Mouse (Mus musculus): Measurements from ENCODE around the gene Nhsl2. TPM values are rescaled to one million over a fixed set of nuclear protein-coding genes. Genes with fewer than 3 reads are reported as not detected.

The Nhsl2 gene
- polyA plus RNA-seq, 1 experiment from 2014 or later, result 5.2 TPM

DNA sequence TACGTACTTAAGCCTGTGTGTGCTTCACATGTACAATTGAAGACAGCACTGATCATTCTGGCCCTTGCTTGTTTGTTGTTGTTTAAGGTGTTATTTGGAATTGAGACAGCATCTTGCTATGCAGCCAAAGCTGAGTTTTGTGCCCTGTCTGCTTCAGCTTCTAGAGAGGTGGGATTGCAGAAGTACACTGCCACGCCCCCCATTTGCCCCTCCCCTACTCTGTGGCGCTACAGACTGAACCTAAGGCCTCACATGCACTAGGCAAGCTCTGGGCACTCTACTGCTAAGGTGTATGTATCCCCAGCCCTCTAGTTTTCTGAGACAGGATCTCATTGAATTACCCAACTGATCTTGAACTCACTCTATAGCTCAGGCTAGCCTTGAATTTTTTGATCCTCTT, 186.5 kb downstream of the Nhsl2 start:
- Histone ChIP-seq H3K9ac (no peak overlapping the region), H3K4me3 (no peak overlapping the region), H3K36me3 (no peaks in the 10 kb centered on the region), H3K27me3 (peaks cover 33% of the 10 kb centered on the region), H3K4me2 (no peak overlapping the region), H3K9me3 (no peaks in the 10 kb centered on the region), H3K4me1 (replicated peaks) (no peaks in the 10 kb centered on the region; the same call in 1 of the 2 replicates), H3K27ac (no peak overlapping the region)
- ATAC-seq (ENCODE audit: low FRiP score), result no peak
- 63% methylated on average over 3 of the region's 3 CpGs for WGBS

DNA sequence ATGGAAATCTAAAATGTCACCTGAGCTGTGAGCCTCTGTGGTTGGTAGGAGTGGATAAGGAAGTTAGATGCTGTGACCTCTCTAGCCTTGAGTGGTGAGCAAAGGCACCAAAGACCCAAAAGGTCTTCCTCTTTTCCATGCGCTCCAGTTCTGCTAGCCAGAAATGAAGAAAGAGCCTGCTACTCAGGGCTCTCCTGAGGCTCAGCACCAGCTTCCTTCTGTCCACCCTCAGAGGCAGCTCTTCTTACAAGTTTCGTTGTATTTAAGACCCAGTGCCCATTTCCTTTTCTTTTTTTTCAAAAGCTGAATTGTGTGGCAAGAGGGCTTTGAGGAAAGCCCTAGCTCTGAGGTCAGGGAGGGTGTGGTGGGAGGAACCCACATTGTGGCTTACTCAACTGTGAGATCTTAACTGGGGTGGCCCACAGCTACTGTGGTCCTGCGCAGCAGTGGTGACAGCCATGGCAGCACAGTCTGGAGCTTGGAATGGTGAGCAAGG, 187.7 kb downstream of the Nhsl2 start:
- Histone ChIP-seq H3K36me3 (no peaks in the 10 kb centered on the region), H3K4me1 (replicated peaks) (no peaks in the 10 kb centered on the region; the same call in 1 of the 2 replicates), H3K27me3 (peaks cover 30% of the 10 kb centered on the region), H3K4me2 (no peak overlapping the region), H3K27ac (no peak overlapping the region), H3K9ac (no peak overlapping the region), H3K9me3 (no peaks in the 10 kb centered on the region), H3K4me3 (no peak overlapping the region)
- 75% methylated on average over 3 of the region's 3 CpGs for WGBS
- no peak for ATAC-seq (ENCODE audit: low FRiP score)

DNA sequence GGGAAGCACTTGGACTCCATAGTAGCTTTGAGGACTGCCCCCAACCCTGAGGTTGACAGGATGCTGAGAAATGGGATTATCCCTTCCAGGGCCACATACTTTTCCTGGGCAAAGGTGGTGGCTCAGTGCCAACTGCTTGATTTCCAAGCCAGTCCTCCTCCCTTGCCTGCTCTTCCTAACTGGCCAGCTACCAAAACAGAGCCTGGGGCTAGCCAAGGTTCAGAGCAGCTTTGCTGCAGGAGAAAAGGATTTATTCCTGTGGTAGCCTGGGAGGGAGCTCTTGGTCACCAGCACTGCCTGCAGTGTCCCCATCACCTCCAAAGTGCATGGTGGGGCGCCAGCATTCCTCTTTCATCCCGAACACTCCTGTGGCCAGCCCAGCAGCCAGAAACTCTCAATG, 188.3 kb downstream of the Nhsl2 start:
- Histone ChIP-seq H3K4me1 (replicated peaks) (no peaks in the 10 kb centered on the region), H3K4me2 (no peak overlapping the region), H3K27ac (no peak overlapping the region), H3K4me3 (no peak overlapping the region), H3K27me3 (peaks cover 32% of the 10 kb centered on the region), H3K9me3 (no peaks in the 10 kb centered on the region), H3K36me3 (no peaks in the 10 kb centered on the region), H3K9ac (no peak overlapping the region)
- no peak for ATAC-seq (ENCODE audit: low FRiP score)
- 71% methylated on average over 2 of the region's 2 CpGs for WGBS

DNA sequence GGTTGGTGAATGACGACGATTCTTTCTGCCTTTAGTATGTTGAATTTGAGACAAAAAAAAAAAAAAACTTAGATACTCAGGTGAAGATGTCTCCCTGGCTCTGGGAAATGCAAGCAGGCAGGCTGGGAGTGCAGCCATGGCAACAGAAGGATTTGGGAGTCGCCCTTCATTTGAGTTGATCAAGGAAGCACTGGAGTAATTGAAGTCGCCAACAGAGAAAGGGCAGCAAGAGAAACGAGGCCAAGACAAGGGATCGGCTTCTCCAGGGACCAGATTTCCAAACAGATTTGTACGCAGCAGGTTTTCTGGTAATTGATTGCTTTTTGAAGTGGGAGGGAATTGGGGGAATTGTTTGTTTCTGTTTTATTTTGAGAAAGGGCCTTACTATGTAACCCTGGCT, 192.4 kb downstream of the Nhsl2 start:
- 61% methylated on average over 7 of the region's 7 CpGs for WGBS
- H3K9ac ChIP-seq, result no peak overlapping the region
- H3K4me3 ChIP-seq, result no peak overlapping the region
- no peaks in the 10 kb centered on the region for H3K36me3 ChIP-seq
- peaks cover 25% of the 10 kb centered on the region for H3K27me3 ChIP-seq
- no peak for ATAC-seq (ENCODE audit: low FRiP score)
- H3K9me3 ChIP-seq, result no peaks in the 10 kb centered on the region
- H3K4me1 ChIP-seq (replicated peaks), result no peaks in the 10 kb centered on the region
- no peak overlapping the region for H3K4me2 ChIP-seq
- H3K27ac ChIP-seq, result no peak overlapping the region

DNA sequence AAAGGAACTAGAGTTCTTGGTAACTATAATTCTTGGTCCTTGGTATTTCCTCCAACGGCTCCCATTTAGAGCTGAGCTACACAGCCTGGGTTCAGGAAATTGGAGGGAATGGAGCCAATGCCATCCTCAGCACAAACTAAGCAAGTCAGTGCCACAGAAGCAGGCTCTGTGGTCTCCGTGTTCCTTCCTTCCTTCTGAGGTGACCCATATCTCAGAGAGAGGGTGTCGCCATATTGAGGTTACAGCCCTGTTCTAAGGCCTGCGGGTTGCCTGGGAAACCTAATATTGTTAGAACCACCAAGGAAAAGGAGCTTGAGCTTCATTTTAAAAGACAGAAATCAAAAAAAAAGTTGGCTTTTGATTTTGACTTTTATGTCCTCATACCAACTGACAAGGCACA, 193.2 kb downstream of the Nhsl2 start:
- H3K27me3 ChIP-seq, result peaks cover 20% of the 10 kb centered on the region; the same call in 1 of the 2 replicates
- no peak overlapping the region for H3K9ac ChIP-seq
- no peak for ATAC-seq (ENCODE audit: low FRiP score)
- no peaks in the 10 kb centered on the region for H3K4me1 ChIP-seq (replicated peaks)
- H3K9me3 ChIP-seq, result no peaks in the 10 kb centered on the region
- WGBS, result 84% methylated on average over 4 of the region's 4 CpGs
- H3K4me2 ChIP-seq, result no peak overlapping the region
- no peak overlapping the region for H3K27ac ChIP-seq
- no peak overlapping the region for H3K4me3 ChIP-seq
- H3K36me3 ChIP-seq, result no peaks in the 10 kb centered on the region

DNA sequence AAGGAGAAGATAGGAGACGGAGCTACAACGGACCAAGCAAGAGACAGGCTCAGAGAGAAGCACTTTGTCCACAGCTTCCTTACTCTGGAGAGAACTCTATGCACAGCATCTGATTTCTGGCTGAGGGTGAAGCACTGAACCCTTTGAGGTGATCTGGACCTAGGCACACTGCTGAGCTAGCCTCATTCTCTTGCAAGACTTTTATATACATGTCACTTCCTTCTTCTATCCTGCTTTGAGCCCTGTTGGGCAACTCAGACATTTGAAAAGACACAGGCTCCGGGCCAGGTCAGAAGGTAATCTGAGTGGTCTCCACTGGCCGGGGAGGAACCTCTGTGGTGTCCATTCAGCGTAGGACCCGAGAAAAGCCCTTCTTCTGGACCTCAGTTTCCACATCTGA, 201.4 kb downstream of the Nhsl2 start:
- Histone ChIP-seq H3K36me3 (no peaks in the 10 kb centered on the region), H3K4me1 (replicated peaks) (no peaks in the 10 kb centered on the region), H3K4me2 (no peak overlapping the region), H3K9ac (no peak overlapping the region), H3K9me3 (no peaks in the 10 kb centered on the region), H3K27me3 (peaks cover 21% of the 10 kb centered on the region), H3K4me3 (no peak overlapping the region), H3K27ac (no peak overlapping the region)
- 82% methylated on average over 6 of the region's 6 CpGs for WGBS
- ATAC-seq (ENCODE audit: low FRiP score), result no peak

DNA sequence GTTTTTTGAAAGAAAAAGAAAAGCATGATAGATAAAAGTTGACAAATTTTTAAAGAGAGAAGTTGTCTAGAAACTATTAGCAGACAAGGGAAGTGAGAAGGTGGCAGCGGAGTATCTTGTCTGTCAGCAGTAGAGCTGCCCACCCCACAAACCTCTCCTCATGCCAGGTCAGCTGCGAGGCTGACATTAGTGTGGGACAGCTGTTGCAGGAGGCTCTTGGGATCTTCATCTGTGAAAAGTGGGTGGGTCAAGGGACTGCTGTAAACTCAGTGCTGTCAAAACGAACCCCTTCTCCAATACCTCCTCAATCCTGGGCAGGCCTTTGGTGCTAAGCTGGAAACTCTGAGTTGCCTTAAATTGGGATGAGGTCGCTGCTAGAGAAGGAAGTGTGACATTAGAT, 202.0 kb downstream of the Nhsl2 start:
- H3K27ac ChIP-seq, result no peak overlapping the region
- WGBS, result 83% methylated on average over 4 of the region's 4 CpGs
- no peak overlapping the region for H3K9ac ChIP-seq
- peaks cover 21% of the 10 kb centered on the region for H3K27me3 ChIP-seq
- H3K9me3 ChIP-seq, result no peaks in the 10 kb centered on the region
- no peaks in the 10 kb centered on the region for H3K36me3 ChIP-seq
- ATAC-seq (ENCODE audit: low FRiP score), result no peak
- no peak overlapping the region for H3K4me2 ChIP-seq
- H3K4me1 ChIP-seq (replicated peaks), result no peaks in the 10 kb centered on the region
- no peak overlapping the region for H3K4me3 ChIP-seq

DNA sequence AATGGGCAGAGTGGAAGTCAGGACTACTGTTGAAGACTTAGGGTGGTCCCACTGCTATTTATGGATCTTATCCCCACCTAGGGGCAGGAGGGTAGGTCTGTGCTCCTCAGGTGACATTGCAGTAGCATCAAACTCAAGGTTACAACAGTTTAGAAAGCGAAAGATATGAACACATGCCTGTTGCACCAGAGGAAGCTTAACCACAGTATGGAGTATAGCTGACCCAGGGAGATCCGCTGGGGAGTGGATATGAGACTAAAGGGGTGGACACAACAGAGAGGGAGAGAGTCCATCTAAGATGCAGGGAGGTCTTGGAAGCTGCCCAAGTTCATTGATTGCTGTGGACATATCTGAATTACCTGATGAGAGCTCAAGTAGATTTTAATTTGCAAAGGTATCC, 204.2 kb downstream of the Nhsl2 start:
- Histone ChIP-seq H3K9ac (no peak overlapping the region), H3K36me3 (no peaks in the 10 kb centered on the region), H3K27ac (no peak overlapping the region), H3K4me1 (replicated peaks) (no peaks in the 10 kb centered on the region), H3K4me2 (no peak overlapping the region), H3K9me3 (no peaks in the 10 kb centered on the region), H3K4me3 (no peak overlapping the region), H3K27me3 (peaks cover 18% of the 10 kb centered on the region)
- no peak for ATAC-seq (ENCODE audit: low FRiP score)
- WGBS, result 95% methylated on average over 2 of the region's 2 CpGs

DNA sequence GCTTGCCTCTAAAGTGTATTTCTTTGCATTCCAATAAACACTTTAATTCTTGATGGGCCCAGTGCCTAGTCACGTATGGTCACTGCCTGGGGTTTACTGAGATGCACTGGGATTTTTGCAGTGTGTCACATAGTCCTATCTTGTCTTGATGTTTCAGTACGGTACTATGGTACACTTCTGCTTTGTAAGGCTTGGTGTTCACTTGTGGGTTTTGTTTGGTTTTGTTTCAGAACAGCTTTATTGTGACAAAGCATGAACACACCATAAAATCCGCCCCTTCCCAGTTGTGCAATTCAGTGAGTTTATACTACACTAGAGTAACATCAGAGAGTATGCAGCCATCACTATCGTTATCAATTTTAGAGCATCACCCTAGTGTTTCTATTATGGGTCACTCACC, 204.8 kb downstream of the Nhsl2 start:
- H3K4me2 ChIP-seq, result no peak overlapping the region
- H3K4me1 ChIP-seq (replicated peaks), result no peaks in the 10 kb centered on the region
- WGBS, result 88% methylated on average over 4 of the region's 4 CpGs
- no peaks in the 10 kb centered on the region for H3K36me3 ChIP-seq
- no peak overlapping the region for H3K27ac ChIP-seq
- no peak overlapping the region for H3K4me3 ChIP-seq
- no peak overlapping the region for H3K9ac ChIP-seq
- H3K27me3 ChIP-seq, result peaks cover 16% of the 10 kb centered on the region; the same call in 1 of the 2 replicates
- no peaks in the 10 kb centered on the region for H3K9me3 ChIP-seq
- no peak for ATAC-seq (ENCODE audit: low FRiP score)

DNA sequence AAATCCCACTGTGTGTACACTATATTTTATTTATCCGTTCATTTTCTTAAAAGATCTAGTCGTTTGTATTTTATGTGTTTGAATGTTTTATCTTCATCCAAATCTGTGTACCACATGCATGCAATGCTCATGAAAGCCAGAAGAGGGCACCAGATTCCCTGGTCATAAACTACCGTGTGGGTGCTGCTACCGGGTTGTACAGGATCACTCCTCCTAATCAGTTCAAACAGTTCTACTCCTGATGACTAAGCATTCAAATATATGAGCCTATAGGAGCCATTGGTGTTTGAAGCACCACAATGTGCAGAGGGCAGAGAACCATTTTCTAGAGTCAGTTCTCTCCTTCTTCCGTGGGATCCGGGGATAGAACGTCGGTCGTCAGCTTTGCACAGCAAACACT, 210.3 kb downstream of the Nhsl2 start:
- H3K4me2 ChIP-seq, result no peak overlapping the region
- no peak overlapping the region for H3K9ac ChIP-seq
- H3K9me3 ChIP-seq, result no peaks in the 10 kb centered on the region
- WGBS, result 64% methylated on average over 9 of the region's 9 CpGs
- peaks cover 11% of the 10 kb centered on the region; the same call in 1 of the 2 replicates for H3K27me3 ChIP-seq
- ATAC-seq (ENCODE audit: low FRiP score), result no peak
- H3K36me3 ChIP-seq, result no peaks in the 10 kb centered on the region
- peaks cover 6% of the 10 kb centered on the region for H3K4me1 ChIP-seq (replicated peaks)
- H3K4me3 ChIP-seq, result no peak overlapping the region
- H3K27ac ChIP-seq, result no peak overlapping the region

DNA sequence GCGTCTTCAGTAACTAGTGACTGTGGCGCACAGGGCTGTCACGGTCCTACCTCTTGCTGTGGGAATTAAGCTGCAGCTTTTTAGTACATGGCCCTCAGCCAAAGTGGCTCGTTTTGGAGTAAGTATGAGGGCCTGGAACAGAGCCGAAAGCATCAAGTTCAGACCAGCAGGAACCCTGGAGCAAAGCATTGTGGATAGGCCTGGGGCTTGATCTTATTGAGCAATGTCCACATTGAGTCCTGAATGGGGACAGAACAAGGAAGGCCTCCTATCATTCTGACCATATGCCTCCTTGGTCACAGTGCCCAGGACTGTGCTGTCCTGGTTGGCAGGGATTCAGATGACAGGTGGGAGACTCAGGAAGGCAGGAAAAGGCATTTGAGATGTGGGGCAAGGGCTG, 211.1 kb downstream of the Nhsl2 start:
- WGBS, result 68% methylated on average over 5 of the region's 5 CpGs
- no peak; the same call in 1 of the 2 replicates for ATAC-seq (ENCODE audit: low FRiP score)
- Histone ChIP-seq H3K27me3 (peaks cover 11% of the 10 kb centered on the region; the same call in 1 of the 2 replicates), H3K36me3 (no peaks in the 10 kb centered on the region), H3K4me3 (no peak overlapping the region), H3K4me2 (no peak overlapping the region), H3K4me1 (replicated peaks) (peaks cover 6% of the 10 kb centered on the region), H3K27ac (no peak overlapping the region), H3K9ac (no peak overlapping the region), H3K9me3 (no peaks in the 10 kb centered on the region)

DNA sequence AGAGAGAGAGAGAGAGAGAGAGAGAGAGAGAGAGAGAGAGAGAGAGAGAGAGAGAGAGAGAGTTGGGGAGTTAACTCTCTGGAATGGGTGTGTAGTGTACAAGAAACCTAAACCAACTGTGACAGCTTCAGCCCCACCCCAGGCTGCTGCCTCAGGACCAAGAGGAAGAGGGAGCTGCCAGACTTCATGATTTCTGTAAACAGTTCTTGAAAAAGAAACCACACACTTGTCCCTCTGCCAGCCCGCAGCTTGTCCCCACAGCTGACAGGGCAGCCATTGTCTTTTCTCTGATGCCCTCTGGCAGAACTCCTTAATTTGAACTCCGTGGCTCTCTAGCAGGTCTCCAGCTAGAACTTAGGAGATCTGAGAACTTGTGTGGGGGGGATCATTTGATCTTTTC, 211.7 kb downstream of the Nhsl2 start:
- H3K9me3 ChIP-seq, result no peaks in the 10 kb centered on the region
- H3K4me1 ChIP-seq (replicated peaks), result peaks cover 6% of the 10 kb centered on the region
- H3K27me3 ChIP-seq, result peaks cover 11% of the 10 kb centered on the region; the same call in 1 of the 2 replicates
- WGBS, result 29% methylated on average over 2 of the region's 2 CpGs
- H3K4me3 ChIP-seq, result no peak overlapping the region
- H3K36me3 ChIP-seq, result no peaks in the 10 kb centered on the region
- H3K27ac ChIP-seq, result no peak overlapping the region
- no peak for ATAC-seq (ENCODE audit: low FRiP score)
- H3K4me2 ChIP-seq, result no peak overlapping the region
- H3K9ac ChIP-seq, result no peak overlapping the region

DNA sequence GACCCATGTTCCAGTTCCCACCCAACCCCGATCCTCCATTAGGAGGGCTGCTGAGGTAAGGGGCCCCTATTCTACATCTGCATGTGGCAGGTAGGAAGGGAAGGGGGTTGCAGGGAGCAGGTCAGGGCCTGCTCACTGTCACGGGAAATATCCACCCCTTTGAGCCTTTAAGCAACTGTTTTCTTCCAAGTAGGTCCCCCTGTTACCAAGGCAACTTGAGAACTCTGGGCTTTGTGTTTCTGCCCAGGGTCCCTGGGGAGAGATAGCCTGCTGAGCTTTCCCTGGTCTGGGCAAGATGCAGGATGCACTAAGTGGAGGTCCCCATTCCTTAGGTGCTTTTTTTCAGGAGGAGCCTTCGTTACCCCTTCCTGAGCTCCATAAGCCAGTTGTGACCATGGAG, 214.9 kb downstream of the Nhsl2 start:
- ATAC-seq (ENCODE audit: low FRiP score), result no peak
- WGBS, result 44% methylated on average over 3 of the region's 3 CpGs
- H3K4me1 ChIP-seq (replicated peaks), result peaks cover 28% of the 10 kb centered on the region

More for the DNA sequence above, 214.9 kb downstream of the Nhsl2 start:
- H3K27me3 ChIP-seq, result peaks cover 14% of the 10 kb centered on the region; the same call in 1 of the 2 replicates
- no peak overlapping the region for H3K4me3 ChIP-seq
- H3K9me3 ChIP-seq, result no peaks in the 10 kb centered on the region
- H3K9ac ChIP-seq, result no peak overlapping the region
- no peak overlapping the region for H3K4me2 ChIP-seq
- no peaks in the 10 kb centered on the region for H3K36me3 ChIP-seq
- H3K27ac ChIP-seq, result no peak overlapping the region
